Mouse (Mus musculus): ENCODE measurements at regions not wholly inside any gene's neighbourhood (a gene's known extent, or its start where the extent isn't known, plus 50 kb on each side); places are given as distances from the start of the nearest gene placed in this dataset.

DNA sequence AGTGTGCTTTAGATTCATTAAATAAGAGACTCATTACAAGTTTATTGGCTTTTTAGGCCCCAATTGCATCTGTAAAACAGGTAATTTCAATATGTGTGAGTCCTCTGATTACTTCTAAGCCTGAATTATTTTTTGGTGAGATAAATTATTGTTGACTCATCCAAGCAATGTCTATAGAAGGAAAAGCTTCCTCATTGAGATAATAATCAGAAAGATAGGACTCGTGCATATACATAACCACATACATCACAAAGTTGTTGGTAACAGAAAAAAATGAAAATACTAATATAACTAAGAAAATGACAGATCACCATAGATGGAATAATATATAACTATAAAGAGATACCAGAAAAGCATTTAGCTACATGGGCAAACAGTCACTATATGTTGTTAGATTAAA is 252.0 kb downstream of the Bcl2 start:
- Histone ChIP-seq H3K36me3 (ENCODE audit: control insufficient read depth, insufficient read depth, low read length) (no peaks in the 10 kb centered on the region), H3K4me2 (ENCODE audit: low read depth, low read length, severe bottlenecking) (no peak overlapping the region), H3K4me3 (ENCODE audit: low read depth, low read length) (no peak overlapping the region), H3K9me3 (ENCODE audit: control insufficient read depth, low read length) (no peaks in the 10 kb centered on the region), H3K9ac (ENCODE audit: low read length) (no peak overlapping the region), H3K4me1 (replicated peaks; ENCODE audit: control insufficient read depth, insufficient read depth, low read length) (peaks cover 4% of the 10 kb centered on the region; the same call in 1 of the 2 replicates), H3K27me3 (ENCODE audit: control insufficient read depth, insufficient read depth, low read length) (no peaks in the 10 kb centered on the region), H3K27ac (ENCODE audit: low read depth, low read length) (no peak overlapping the region)
- no peak for DNase-seq (ENCODE audit: low spot score)
- no peak for ATAC-seq (replicated peaks; ENCODE audit: low FRiP score)
- 80% methylated on average over 1 of the region's 1 CpGs for WGBS

DNA sequence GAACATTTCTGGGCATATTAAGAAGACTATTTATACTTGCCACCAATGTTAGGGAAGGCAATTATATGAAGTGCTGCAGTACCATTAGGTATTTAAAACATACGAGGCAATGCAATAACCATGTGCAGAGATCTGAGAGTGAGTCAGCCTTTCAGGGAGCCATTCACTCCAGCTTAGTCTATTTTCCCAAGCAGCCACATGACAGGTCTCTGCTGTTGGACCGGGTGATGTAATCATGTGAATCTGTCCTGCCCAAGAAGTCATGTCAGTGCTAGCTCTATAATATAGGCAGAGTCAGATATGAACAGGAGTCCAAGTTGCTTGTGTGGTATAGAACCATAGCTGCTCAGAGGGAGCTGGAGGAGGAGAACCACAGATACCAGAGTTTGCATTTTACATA is 253.1 kb downstream of the Bcl2 start:
- Histone ChIP-seq H3K4me2 (ENCODE audit: low read depth, low read length, severe bottlenecking) (no peak overlapping the region), H3K4me3 (ENCODE audit: low read depth, low read length) (no peak overlapping the region), H3K9me3 (ENCODE audit: control insufficient read depth, low read length) (no peaks in the 10 kb centered on the region), H3K9ac (ENCODE audit: low read length) (no peak overlapping the region), H3K36me3 (ENCODE audit: control insufficient read depth, insufficient read depth, low read length) (no peaks in the 10 kb centered on the region), H3K4me1 (replicated peaks; ENCODE audit: control insufficient read depth, insufficient read depth, low read length) (peaks cover 4% of the 10 kb centered on the region; the same call in 1 of the 2 replicates), H3K27me3 (ENCODE audit: control insufficient read depth, insufficient read depth, low read length) (no peaks in the 10 kb centered on the region), H3K27ac (ENCODE audit: low read depth, low read length) (no peak overlapping the region)
- no peak for DNase-seq (ENCODE audit: low spot score)
- no peak for ATAC-seq (replicated peaks; ENCODE audit: low FRiP score)
- WGBS = 91% methylated on average over 2 of the region's 2 CpGs

DNA sequence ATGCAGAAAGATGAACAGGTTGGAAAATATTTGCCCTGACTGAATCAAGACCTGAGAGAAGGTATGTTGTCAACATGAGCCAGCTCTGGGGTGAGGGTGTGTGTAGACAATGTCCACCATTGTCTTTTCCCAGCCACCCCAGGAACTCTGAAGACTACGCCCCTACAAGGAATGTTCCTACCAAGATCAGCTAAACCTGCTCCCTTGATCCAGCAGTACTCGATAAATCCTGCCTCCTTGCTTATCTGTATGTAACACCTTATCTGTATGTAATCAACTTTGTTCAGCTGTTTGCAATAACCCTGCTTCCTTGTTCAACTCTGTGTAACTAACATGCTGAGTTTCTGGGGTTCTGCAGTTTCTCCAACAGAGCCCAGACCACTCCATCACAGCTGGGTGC is 264.3 kb downstream of the Bcl2 start:
- H3K9ac ChIP-seq (ENCODE audit: low read length) = no peak overlapping the region
- no peaks in the 10 kb centered on the region for H3K36me3 ChIP-seq (ENCODE audit: control insufficient read depth, insufficient read depth, low read length)
- H3K4me1 ChIP-seq (replicated peaks; ENCODE audit: control insufficient read depth, insufficient read depth, low read length) = no peaks in the 10 kb centered on the region
- ATAC-seq (replicated peaks; ENCODE audit: low FRiP score) = no peak
- WGBS = 79% methylated on average over 2 of the region's 2 CpGs
- no peaks in the 10 kb centered on the region for H3K27me3 ChIP-seq (ENCODE audit: control insufficient read depth, insufficient read depth, low read length)
- no peak overlapping the region for H3K27ac ChIP-seq (ENCODE audit: low read depth, low read length)
- H3K4me3 ChIP-seq (ENCODE audit: low read depth, low read length) = no peak overlapping the region
- H3K9me3 ChIP-seq (ENCODE audit: control insufficient read depth, low read length) = no peaks in the 10 kb centered on the region
- no peak overlapping the region for H3K4me2 ChIP-seq (ENCODE audit: low read depth, low read length, severe bottlenecking)
- no peak for DNase-seq (ENCODE audit: low spot score)

Measured in forebrain, embryonic 11.5 days (tissue).